Mouse (Mus musculus) limb, embryonic 10.5 days (tissue): ENCODE data around the gene Cd68. TPM values are rescaled to one million over a fixed set of nuclear protein-coding genes. Genes with fewer than 3 reads are reported as not detected.

Experiments
- DNase-seq: peaks from one replicate; pipeline ENCODE4 v3.0.0-alpha.2; 2017; ENCODE audit warnings: low spot score
- H3K27ac ChIP-seq: fragments of 300-500 bp; sonication (generic); 2 replicates; pipeline ENCODE4 v1.5.1; 2016; ENCODE audit warnings: mild to moderate bottlenecking
- H3K27me3 ChIP-seq: fragments of 300-500 bp; sonication (generic); 2 replicates; pipeline ENCODE4 v1.6.1; 2016; ENCODE audit warnings: low read depth, mild to moderate bottlenecking; ENCODE audit not compliant: poor library complexity, severe bottlenecking
- H3K36me3 ChIP-seq: fragments of 300-500 bp; sonication (generic); 2 replicates; pipeline ENCODE4 v1.6.1; 2016; ENCODE audit warnings: mild to moderate bottlenecking, moderate library complexity
- H3K4me1 ChIP-seq: fragments of 300-500 bp; sonication (generic); 2 replicates; pipeline ENCODE4 v1.6.1; 2016
- H3K4me3 ChIP-seq: fragments of 300-500 bp; sonication (generic); 2 replicates; pipeline ENCODE4 v1.5.1; 2016; ENCODE audit warnings: mild to moderate bottlenecking, moderate library complexity
- H3K9me3 ChIP-seq: fragments of 300-500 bp; sonication (generic); replicated peaks from 2 replicates; pipeline ENCODE4 v1.6.1; 2016; ENCODE audit warnings: mild to moderate bottlenecking
- WGBS: fragments of 180-500 bp; shearing (Covaris S2); methylation state at CpG from one replicate; pipeline ENCODE4 v1.1.7; 2016; 5-methylcytosine and 5-hydroxymethylcytosine counted together
- polyA plus RNA-seq: library from polyadenylated mRNA; unstranded; fragments of >200 nt; fragmentation: Nextera tagmentation; extraction: Ambion mirVana; gene quantifications from 2 replicates; pipeline ENCODE4 v1.2.1, GENCODE M21; 2016

Gene Cd68
- polyA plus RNA-seq, 1 experiment from 2014 or later, result 3.6 TPM

- Histone ChIP-seq H3K27ac (no peak overlapping the region), H3K9me3 (no peaks in the 10 kb centered on the region), H3K4me3 (peak overlapping the region; percentile 10; the same call in 1 of the 2 replicates), H3K27me3 (no peaks in the 10 kb centered on the region), H3K36me3 (peaks cover 64% of the 10 kb centered on the region), H3K4me1 (peaks cover 38% of the 10 kb centered on the region)
- DNase-seq, result no peak
- 100% methylated on average over 2 of the region's 2 CpGs for WGBS
Measured at GRCm38 (mm10) chr11:69679144-69679543, 13.2 kb upstream of the Cd68 start.

DNA sequence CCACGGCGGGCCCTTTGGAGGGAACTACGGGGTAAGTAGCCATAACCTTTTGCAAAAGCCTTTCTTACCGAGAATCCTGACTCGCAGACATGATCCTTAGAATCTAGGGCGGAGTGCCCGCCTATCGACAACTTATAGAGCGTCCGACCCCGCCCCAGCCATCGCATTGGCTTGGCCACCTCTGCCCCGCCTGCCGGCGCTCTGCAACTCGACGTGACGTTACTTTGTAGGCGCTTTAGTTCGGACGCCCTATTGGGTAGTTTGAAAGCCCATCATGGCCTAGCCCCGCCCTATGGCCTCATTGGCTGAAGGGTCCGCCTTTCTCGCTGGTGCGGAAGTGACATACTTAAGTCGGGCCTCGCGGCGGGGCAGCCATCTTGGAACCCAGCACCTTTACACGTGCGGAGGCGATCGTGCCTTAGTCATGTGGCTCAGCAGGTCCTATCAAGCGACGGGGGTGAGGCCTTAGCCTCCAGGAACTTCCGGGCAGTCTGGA lies 6.3 kb upstream of the Cd68 start, which contains the start of gene Eif4a1:
Eif4a1 (minus strand) TSS at position 213 of the 496 bp plus-strand sequence.
- Histone ChIP-seq H3K9me3 (no peaks in the 10 kb centered on the region), H3K4me1 (peaks cover 23% of the 10 kb centered on the region), H3K4me3 (peak within 1 kb of the TSS; percentile 98), H3K27ac (peak within 1 kb of the TSS; percentile 99), H3K27me3 (no peaks in the 10 kb centered on the region), H3K36me3 (peaks cover 89% of the 10 kb centered on the region)
- under 1% methylated on average over 36 of the region's 36 CpGs for WGBS
- peak; percentile 97 for DNase-seq

DNA sequence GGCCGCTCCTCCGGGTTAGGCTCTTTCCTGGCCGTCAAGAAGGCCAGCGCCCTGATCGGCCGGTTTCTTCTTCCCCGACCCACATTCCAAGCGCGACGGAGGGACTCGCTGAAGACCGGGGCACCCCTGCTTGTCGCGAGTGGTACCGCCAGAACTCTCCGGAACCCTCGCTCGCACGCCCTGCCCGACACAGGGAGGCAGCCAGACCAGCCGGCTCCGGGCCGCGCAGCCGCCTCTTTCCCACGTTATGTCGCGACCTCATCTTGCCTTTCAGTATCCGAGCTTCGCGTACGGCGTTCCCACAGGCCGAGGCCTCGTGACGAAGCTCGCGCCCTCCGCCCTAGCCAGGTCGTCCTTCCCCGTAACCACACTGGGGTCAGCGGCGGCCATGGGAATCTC lies 5.8 kb upstream of the Cd68 start:
- H3K27ac ChIP-seq, result peak overlapping the region; percentile 99
- H3K27me3 ChIP-seq, result no peaks in the 10 kb centered on the region
- H3K36me3 ChIP-seq, result peaks cover 88% of the 10 kb centered on the region
- no peaks in the 10 kb centered on the region for H3K9me3 ChIP-seq
- DNase-seq, result no peak
- H3K4me3 ChIP-seq, result peak overlapping the region; percentile 98
- H3K4me1 ChIP-seq, result peaks cover 23% of the 10 kb centered on the region
- WGBS, result 0% methylated on average over 43 of the region's 43 CpGs

GRCm38 (mm10) chr11:69670786-69671725 lies 5.1 kb upstream of the Cd68 start:
- DNase-seq, result peak; percentile 97
- WGBS, result under 1% methylated on average over 61 of the region's 61 CpGs
- peak overlapping the region; percentile 98 for H3K4me3 ChIP-seq
- H3K9me3 ChIP-seq, result no peaks in the 10 kb centered on the region
- peaks cover 88% of the 10 kb centered on the region for H3K36me3 ChIP-seq
- peaks cover 23% of the 10 kb centered on the region for H3K4me1 ChIP-seq
- no peaks in the 10 kb centered on the region for H3K27me3 ChIP-seq
- peak overlapping the region; percentile 99 for H3K27ac ChIP-seq

- peaks cover 40% of the 10 kb centered on the region for H3K4me1 ChIP-seq
- H3K36me3 ChIP-seq, result peaks cover 84% of the 10 kb centered on the region
- H3K27me3 ChIP-seq, result no peaks in the 10 kb centered on the region
- no peaks in the 10 kb centered on the region for H3K9me3 ChIP-seq
- no peak for DNase-seq
- no peak overlapping the region for H3K27ac ChIP-seq
- H3K4me3 ChIP-seq, result 0 out of 2 replicates have a peak overlapping the region, but pooled peaks have one; percentile 9
- WGBS, result 86% methylated on average over 3 of the region's 3 CpGs
Measured at GRCm38 (mm10) chr11:69666665-69667005, 682 bp upstream of the Cd68 start.

- Histone ChIP-seq H3K27me3 (no peaks in the 10 kb centered on the region), H3K4me3 (0 out of 2 replicates have a peak overlapping the region, but pooled peaks have one; percentile 9), H3K4me1 (peaks cover 43% of the 10 kb centered on the region), H3K36me3 (peaks cover 77% of the 10 kb centered on the region), H3K9me3 (no peaks in the 10 kb centered on the region), H3K27ac (no peak overlapping the region)
- no peak for DNase-seq
- 79% methylated on average over 9 of the region's 9 CpGs for WGBS
Measured at GRCm38 (mm10) chr11:69665457-69665960, 444 bp downstream of the Cd68 start.

DNA sequence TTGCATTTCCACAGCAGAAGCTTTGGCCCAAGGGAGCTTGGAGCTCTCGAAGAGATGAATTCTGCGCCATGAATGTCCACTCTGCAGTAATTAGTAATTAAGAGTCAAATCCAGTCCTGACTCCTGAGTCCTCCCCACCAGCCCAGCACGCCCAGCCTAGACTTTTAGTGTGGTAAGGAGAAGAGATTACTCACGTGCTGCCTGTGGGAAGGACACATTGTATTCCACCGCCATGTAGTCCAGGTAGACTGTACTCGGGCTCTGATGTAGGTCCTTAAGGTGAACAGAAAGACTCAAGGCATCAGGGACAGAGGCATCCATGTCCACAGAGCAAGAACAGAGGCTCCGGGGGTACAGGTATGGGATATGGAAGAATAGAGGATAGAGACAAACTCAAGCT lies 1.1 kb downstream of the Cd68 start:
- Histone ChIP-seq H3K9me3 (no peaks in the 10 kb centered on the region), H3K4me1 (peaks cover 36% of the 10 kb centered on the region), H3K36me3 (peaks cover 75% of the 10 kb centered on the region), H3K27me3 (no peaks in the 10 kb centered on the region), H3K4me3 (no peak overlapping the region), H3K27ac (no peak overlapping the region)
- no peak for DNase-seq
- 94% methylated on average over 7 of the region's 7 CpGs for WGBS

DNA sequence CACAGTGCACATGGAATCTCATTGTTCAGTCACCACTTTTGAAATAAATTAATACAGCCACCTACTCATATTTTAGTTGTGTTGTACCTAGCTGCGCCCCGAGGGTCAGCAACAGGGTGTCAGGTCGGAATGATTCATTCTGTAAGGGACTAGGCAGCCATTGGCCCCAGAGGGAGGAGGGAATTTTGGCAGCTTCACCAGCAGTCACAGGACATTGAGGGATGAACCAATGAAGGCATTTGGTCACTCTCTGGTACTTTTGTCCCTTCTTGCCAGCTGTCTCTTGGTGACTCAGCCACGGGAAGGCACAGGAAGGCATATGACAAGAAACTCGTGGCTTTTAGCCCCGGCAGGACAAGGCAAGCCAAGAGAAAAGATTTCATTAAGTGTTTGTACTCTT lies 2.2 kb downstream of the Cd68 start:
- DNase-seq, result peak; percentile 31
- Histone ChIP-seq H3K9me3 (no peaks in the 10 kb centered on the region), H3K4me1 (peaks cover 28% of the 10 kb centered on the region), H3K27ac (peak overlapping the region; percentile 92; the same call in 1 of the 2 replicates), H3K36me3 (peaks cover 74% of the 10 kb centered on the region), H3K4me3 (no peak overlapping the region), H3K27me3 (no peaks in the 10 kb centered on the region)
- 89% methylated on average over 6 of the region's 6 CpGs for WGBS

DNA sequence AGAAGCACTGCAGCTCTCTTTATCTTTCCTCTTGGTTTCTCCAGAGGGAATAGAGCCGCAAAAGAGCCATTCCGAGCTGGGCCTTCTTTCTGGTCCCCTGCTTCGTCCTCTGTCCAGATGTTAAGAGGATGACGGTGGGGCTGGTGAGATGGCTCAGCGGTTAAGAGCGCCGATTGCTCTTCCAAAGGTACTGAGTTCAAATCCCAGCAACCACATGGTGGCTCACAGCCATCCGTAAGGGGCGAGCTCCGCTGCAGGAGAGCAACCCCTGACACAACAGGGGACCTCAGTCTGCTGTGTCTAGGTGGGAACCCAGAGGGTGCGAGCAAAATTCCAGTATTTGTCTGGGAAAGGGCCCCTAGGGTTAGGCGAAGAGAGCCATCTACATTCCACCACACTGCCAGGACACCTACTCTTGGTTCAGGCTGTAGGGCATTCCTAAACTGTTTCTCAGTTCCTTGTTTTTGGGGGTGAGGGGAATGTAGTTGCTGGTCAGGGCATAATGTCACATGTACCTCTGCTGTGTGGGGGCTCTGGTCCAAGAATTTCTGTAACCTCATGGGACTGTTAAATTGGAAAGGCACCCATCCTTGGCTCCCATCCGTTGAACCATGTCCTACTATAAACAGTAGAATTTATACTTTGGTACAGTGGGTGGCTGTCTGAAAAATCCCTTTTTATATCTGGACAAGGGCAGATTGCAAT lies 2.8 kb downstream of the Cd68 start:
- no peak for DNase-seq
- Histone ChIP-seq H3K27me3 (no peaks in the 10 kb centered on the region), H3K4me1 (peaks cover 28% of the 10 kb centered on the region), H3K4me3 (peak overlapping the region; percentile 60), H3K27ac (peak overlapping the region; percentile 92), H3K36me3 (peaks cover 74% of the 10 kb centered on the region), H3K9me3 (no peaks in the 10 kb centered on the region)
- 70% methylated on average over 13 of the region's 13 CpGs for WGBS

DNA sequence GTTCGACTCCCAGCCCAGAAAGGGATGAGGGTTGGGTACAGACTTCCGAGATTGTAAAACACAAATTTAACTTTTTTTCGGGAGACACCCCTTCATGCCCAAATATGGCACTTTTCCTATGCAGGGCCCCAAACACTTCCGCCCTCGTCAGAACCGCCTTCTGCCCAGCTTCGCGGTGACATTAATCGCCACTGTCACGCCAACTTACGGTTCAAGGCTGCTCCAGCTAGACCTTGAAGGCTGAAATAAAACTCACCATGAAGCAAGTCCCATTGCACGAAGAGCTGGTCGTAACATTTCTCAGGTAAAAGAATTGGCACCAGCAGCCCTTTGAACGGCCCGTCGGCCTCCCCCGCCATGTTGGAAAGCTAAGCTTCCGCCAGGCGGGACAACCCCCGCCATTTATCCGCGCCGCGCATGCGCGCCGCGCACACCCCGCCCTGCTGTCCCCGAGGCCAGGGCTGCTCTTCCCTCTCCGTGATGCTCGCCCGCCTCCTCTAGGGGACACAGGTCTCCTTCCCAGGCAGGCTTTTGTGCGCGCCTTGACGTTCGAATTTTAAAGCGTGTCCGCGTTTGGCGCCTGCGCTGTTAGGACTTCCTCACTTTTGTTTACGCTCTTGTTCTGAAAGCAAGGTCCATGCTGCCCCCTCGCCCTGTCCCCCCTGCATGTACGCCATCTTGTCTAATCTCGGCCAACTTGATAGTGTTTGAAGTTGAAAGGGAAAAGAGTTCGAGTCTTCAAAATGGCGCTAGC lies 3.6 kb downstream of the Cd68 start, which contains the start of gene Mpdu1:
Mpdu1 (minus strand) TSS at position 430 of the 754 bp plus-strand sequence.
- Histone ChIP-seq H3K4me3 (peak within 1 kb of the TSS; percentile 60), H3K27me3 (no peaks in the 10 kb centered on the region), H3K4me1 (peaks cover 32% of the 10 kb centered on the region), H3K36me3 (peaks cover 74% of the 10 kb centered on the region), H3K27ac (peak within 1 kb of the TSS; percentile 92), H3K9me3 (no peaks in the 10 kb centered on the region)
- DNase-seq, result peak; percentile 93
- WGBS, result 1% methylated on average over 48 of the region's 48 CpGs

DNA sequence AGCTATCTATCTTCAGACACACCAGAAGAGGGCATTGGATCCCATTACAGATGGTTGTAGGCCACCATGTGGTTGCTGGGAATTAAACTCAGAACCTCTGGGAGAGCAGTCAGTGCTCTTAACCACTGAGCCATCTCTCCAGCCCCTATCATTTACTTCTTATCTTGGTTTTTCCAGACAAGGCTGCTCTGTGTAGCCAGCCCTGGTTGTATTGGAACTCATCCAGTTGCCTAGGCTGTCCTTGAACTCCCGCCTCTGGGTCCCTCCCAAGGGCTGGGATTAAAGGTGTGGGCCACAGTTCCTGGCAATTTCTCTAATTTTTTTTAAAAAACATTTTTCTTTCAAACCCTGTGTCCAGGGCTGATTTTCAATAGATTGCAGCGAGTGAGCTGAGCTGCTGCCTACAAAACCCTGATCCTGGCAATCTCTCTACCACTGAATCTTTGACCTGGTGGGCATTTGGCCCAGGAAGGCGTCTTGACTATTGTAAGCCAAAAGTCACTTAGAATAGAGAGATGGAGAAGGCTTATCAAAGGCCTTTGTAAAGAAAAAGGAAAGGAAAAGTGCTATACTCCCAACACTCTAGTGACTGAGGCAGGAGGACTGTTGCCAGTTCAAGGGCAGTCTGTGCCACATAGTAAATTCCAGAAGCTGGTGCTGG lies 4.6 kb downstream of the Cd68 start:
- Histone ChIP-seq H3K4me3 (peak overlapping the region; percentile 60), H3K9me3 (no peaks in the 10 kb centered on the region), H3K4me1 (peaks cover 43% of the 10 kb centered on the region), H3K36me3 (peaks cover 75% of the 10 kb centered on the region), H3K27me3 (no peaks in the 10 kb centered on the region), H3K27ac (peak overlapping the region; percentile 92)
- 84% methylated on average over 3 of the region's 3 CpGs for WGBS
- no peak for DNase-seq
